Mouse (Mus musculus) c-Kit-positive CD71-positive TER-119-positive erythroid progenitor cells, embryonic 14.5 days (primary cell): ENCODE data around the gene Mllt11.

Experiments
- DNase-seq: peaks from one replicate; pipeline ENCODE4 v3.0.0-alpha.2; 2013; ENCODE audit warnings: low spot score

Mllt11 gene

GRCm38 (mm10) chr3:95173256-95173949, 58.6 kb downstream of the Mllt11 start:
- no peak for DNase-seq

- no peak for DNase-seq
Observed at GRCm38 (mm10) chr3:95172526-95173255, 59.3 kb downstream of the Mllt11 start.

GRCm38 (mm10) chr3:95171105-95171504, 60.9 kb downstream of the Mllt11 start:
- no peak for DNase-seq

- no peak for DNase-seq
Observed at GRCm38 (mm10) chr3:95169996-95170395, 62.0 kb downstream of the Mllt11 start.
